Mouse (Mus musculus): ENCODE measurements around the gene Bloc1s5.
"Not testable (repeated sequence)": the region's sequence is repeated elsewhere in the genome, so short reads cannot be mapped to it uniquely, and the experiment has no call there.

Gene Bloc1s5

GRCm38 (mm10) chr13:38634800-38635269 lies at the start of gene Bloc1s5:
Bloc1s5 (minus strand) TSS chr13:38635109.
- DNase-seq (ENCODE audit: low spot score in 2 of 2): peak; percentile 89 to 94

DNA sequence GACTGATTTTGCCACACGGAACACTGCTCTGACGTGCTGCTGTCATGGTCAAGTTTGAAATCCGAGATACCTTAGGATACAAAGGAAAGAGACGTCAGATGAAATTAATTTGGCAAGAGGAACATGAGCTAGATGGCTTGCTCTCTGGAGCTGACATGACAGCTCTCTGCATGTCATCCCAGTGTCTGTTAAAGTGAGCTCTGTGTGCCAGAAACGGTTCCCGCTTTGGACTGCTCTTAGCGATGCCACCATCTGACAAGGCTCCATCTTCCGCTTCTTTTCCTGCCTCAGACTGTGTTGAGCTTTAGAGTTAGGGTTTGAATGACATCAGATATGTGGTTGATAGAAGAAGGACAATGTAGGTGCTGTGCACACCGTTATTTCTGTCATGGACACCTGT lies 37.4 kb upstream of the Bloc1s5 start:
- no peak for DNase-seq (ENCODE audit: low spot score in 2 of 2)

- DNase-seq (ENCODE audit: low spot score in 2 of 2): not testable (repeated sequence)
Measured at GRCm38 (mm10) chr13:38671451-38671850, 36.5 kb upstream of the Bloc1s5 start.

- no peak for DNase-seq (ENCODE audit: low spot score in 2 of 2)
Measured at GRCm38 (mm10) chr13:38670051-38670450, 35.1 kb upstream of the Bloc1s5 start.

GRCm38 (mm10) chr13:38668514-38668913 lies 33.6 kb upstream of the Bloc1s5 start:
- peak; percentile 8 to 52 for DNase-seq (ENCODE audit: low spot score in 2 of 2)

DNA sequence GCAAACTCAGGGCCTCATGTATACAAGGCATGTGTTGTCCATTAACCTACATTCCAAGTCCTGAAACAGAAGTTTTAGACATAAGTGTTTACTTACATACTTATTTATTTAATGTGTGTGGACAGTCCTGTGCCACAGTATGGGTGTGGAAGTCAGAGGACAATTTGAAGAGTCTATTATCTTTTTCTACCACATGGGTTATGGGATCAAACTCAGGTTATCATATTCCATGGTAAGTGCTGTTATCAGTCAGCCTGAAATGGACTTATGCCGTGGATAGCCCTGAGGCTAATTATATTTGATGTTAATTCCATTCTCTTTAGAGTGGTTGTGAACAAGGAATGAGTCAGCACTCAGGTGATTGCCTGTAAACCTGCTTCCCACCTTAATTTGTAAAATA lies 29.8 kb upstream of the Bloc1s5 start:
- DNase-seq (ENCODE audit: low spot score in 2 of 2): no peak

- no peak for DNase-seq (ENCODE audit: low spot score in 2 of 2)
Measured at GRCm38 (mm10) chr13:38659524-38660136, 24.7 kb upstream of the Bloc1s5 start.

DNA sequence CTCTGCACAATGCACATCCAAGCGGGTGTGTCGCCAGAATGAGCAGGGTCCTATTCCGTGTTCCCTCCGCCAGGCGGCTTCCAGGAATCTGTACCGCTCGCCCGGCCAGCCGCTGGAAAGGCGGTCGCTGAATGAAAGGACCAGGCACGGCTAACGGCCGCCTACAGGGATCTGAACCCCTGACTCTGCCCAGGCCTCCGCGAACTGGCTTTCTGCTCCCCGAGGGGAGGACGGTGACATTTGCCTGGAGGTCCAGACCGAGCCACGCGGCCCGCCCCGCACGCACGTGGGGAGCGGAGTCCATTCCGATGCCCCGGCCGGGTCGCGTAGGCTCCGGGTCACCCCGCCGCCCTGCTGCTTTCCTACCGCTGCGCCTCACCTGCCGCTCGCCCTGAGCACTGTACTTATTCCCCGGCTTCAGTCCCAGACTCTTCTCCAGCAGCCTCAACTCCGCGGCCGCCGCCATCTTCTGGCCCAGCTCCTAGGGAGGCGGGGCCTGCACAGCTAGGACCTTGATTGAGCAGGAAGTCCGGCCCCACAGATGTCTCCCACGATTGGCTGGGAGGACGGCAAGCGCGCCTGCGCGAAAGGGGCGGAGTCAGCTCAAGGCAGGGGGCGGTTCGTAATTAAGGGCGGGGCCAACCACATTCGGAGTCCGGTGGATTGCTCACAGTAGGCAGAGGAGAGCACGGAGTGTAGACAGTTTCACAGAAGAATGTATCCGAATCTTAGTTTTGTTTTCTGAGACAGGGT lies 23.8 kb upstream of the Bloc1s5 start, which contains the start of gene Eef1e1:
Gene Eef1e1, minus strand, starts transcription at position 531 of the 753 bp plus-strand sequence.
- DNase-seq (ENCODE audit: low spot score in 2 of 2): peak; percentile 92 to 94

DNA sequence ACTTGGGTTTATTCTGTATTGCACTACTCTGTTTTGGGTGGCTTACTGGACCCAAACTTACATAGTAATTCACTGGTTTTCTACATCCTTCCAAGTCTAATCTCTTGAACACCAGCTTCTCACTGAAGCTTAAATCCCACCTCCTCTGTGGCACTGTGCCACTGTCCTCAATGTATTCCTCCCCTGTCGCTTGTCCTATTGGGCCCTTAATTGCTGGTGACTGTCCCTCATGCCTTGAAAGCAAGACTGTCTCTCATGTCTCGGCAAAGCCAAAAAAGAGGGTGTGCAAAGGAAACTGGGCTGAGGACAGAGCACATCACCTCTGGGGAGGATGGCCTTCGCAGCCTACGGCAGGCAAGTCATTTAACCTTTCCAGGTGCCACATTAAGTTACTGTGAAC lies 23.0 kb upstream of the Bloc1s5 start:
- DNase-seq (ENCODE audit: low spot score in 2 of 2): no peak

DNA sequence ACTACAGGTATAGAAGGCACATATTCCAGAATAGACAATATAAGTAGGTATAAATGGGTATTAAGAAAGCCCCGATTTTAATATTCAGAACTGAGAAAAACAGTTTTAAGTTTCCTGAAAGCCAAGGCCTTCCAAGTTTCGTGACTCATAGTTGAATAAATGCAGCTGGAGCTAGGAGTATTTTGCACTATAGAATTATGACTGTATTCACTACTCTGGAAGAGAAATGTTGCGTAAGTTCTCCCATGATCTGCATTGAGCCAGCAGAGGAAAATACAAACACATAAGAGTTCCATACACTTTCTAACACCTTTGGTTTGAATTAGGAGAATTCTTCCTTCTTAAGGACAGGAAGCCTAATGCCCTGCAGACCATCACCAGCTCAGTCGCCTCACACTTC lies 15.4 kb upstream of the Bloc1s5 start:
- no peak for DNase-seq (ENCODE audit: low spot score in 2 of 2)

- DNase-seq (ENCODE audit: low spot score in 2 of 2): no peak
Measured at GRCm38 (mm10) chr13:38649069-38649468, 14.2 kb upstream of the Bloc1s5 start.

DNA sequence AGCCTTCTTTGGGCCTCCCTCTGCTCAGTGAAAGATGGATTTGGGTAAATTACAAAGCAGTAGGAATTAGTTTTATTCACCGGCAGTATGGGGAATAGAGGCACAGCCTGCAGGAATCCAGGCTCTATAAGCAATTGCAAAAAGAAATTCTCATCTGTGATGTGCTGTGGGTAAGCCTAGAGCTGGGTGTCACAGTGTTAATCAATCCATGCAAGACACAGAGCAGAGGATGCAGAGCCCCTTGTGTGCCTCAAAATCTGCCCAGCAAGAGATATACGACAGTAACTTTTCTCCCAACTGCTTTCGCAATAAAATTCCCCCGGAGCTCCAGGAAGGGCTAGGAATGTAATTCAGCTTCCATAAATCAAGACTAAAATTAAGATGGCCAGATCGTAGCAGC lies 6.5 kb upstream of the Bloc1s5 start:
- DNase-seq (ENCODE audit: low spot score in 2 of 2): no peak

GRCm38 (mm10) chr13:38640961-38641360 lies 6.1 kb upstream of the Bloc1s5 start:
- no peak for DNase-seq (ENCODE audit: low spot score in 2 of 2)

DNA sequence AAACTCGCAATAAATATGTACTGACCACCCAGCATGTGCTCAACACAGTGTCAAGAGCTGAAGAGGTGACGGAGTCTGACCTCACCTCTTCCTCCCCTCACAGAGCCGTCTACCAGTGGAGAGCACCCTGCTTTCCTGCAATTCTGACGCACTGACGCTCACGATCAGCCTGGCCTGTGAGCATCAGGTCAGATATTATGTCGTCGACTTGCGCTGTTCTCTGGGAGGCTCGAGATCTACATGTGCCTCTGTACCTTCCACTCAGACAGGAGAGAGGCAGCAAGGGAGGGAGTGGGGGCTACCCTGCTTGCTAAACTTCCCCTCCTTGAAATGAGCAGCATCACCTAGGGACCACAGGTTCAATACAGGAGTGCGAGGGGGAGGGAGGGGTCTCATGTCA lies 3.8 kb upstream of the Bloc1s5 start:
- no peak for DNase-seq (ENCODE audit: low spot score in 2 of 2)

DNA sequence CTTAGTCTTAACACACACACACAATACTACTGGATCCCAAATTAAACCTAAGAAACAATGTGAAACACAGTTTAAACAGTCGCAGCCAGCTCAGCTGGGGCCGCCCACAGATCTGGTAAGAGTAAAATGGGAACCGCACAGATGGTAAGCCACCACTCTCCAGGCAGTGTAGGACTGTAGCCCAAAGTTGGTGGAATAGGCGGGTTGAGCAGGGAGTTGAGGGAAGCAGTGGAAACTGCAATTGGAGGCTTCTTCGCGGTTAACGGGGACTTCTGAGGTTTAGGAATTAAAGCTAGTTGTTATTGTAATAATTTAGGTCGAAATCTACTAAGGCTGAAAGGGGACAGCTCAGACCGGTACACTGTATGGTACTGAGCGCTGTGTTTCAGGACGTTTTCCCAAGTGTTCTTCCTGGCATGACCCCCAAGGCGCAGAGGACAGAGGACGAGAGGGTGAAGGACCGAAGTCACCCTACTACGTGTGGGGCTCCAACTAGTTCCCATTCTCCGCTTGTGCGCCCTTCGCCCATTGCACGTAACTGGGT lies 581 bp downstream of the Bloc1s5 start:
- DNase-seq (ENCODE audit: low spot score in 2 of 2): no peak

GRCm38 (mm10) chr13:38633287-38634000 lies 1.5 kb downstream of the Bloc1s5 start:
- no peak for DNase-seq (ENCODE audit: low spot score in 2 of 2)

GRCm38 (mm10) chr13:38632556-38632955 lies 2.4 kb downstream of the Bloc1s5 start:
- DNase-seq (ENCODE audit: low spot score in 2 of 2): no peak

GRCm38 (mm10) chr13:38626229-38626525 lies 8.7 kb downstream of the Bloc1s5 start:
- no peak for DNase-seq (ENCODE audit: low spot score in 2 of 2)

GRCm38 (mm10) chr13:38625492-38626228 lies 9.2 kb downstream of the Bloc1s5 start:
- no peak for DNase-seq (ENCODE audit: low spot score in 2 of 2)

DNA sequence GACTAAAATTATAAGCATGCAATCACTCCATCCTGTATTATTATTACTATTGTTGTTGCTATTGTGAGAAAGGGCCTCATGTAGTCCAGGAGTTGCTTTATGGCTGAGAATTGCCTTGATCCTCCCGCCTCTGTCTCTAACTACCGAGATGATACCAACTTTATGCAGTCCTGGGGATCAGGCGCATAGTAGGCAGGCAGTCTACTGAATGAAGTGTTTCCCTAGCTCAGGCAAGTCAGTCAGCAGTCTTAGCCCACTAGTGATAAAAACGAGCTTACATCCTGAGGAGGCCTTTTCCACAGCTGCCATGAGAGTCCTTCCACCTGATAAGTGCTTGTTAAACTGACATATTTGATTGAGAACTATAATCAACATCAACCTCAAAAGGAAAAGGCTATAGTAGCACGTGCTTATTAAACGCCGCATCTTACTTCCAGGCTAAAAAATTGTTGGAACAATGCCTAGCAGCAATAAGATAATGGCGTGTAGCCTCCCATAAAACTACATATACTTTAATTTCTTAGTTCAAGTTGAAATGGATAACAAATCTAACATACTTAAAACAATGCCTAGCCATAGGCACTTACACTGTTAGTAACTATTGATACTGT lies 10.5 kb downstream of the Bloc1s5 start:
- DNase-seq (ENCODE audit: low spot score in 2 of 2): no peak

DNA sequence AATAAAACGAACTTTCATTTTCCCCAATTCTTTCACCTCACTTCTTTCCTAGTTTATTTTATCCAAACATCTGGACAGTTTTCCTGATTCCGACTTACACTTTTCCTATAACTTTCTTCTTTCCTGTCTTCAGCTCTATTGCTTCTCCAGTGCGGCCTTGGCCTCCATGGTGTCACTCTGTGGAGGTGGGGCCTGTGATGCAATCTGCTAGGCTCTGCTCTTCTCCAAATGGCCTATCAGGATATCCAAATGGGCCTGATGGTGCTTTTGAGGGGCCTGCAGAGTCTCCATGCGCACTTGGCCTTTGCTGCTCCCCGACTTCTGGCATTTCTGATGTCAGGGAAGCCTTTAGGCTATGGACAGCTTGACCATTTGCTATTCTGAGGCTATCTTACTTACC lies 11.6 kb downstream of the Bloc1s5 start:
- DNase-seq (ENCODE audit: low spot score in 2 of 2): no peak

All from thymus, postnatal 10 days (tissue).